Mouse (Mus musculus) bone marrow macrophage, adult 2 months (primary cell): ENCODE results near the gene Manba.

Source experiments
- CTCF ChIP-seq: IDR thresholded peaks from 2 replicates; pipeline ENCODE4 v1.5.1; 2012; ENCODE audit warnings: low read depth, mild to moderate bottlenecking, low read length, moderate library complexity
- POLR2A ChIP-seq: IDR thresholded peaks from 2 replicates; pipeline ENCODE4 v1.6.1; 2012; ENCODE audit warnings: mild to moderate bottlenecking, low read depth, low read length, borderline replicate concordance

GRCm38 (mm10) chr3:135510372-135510771 lies 25.0 kb downstream of the Manba start:
- TF ChIP-seq CTCF (no peak), POLR2A (no peak)
